31 mouse cellular contexts compared by ENCODE assay signal in genomic region chr10:115078232-115078631, GRCm38 (mm10).
"Had no signal": no experiment of that assay in that cellular context is flagged by ENCODE, and none has a peak within 500 bp of the region (broad histone marks: within the 10 kb centered on the region; RNA-seq: fewer than 3 reads in every experiment).

No protein-coding gene starts in this region.

- H3K4me1 ChIP-seq: heart, embryonic 10.5 days; heart, embryonic 12.5 days; heart, embryonic 13.5 days; heart, embryonic 15.5 days; hindbrain, embryonic 10.5 days; hindbrain, embryonic 12.5 days; hindbrain, embryonic 13.5 days; hindbrain, embryonic 15.5 days; intestine, embryonic 15.5 days; kidney, embryonic 15.5 days had no signal

- H3K27me3 ChIP-seq: heart, embryonic 12.5 days; heart, embryonic 13.5 days; heart, embryonic 15.5 days; hindbrain, embryonic 12.5 days; hindbrain, embryonic 13.5 days; hindbrain, embryonic 15.5 days; intestine, embryonic 15.5 days; kidney, embryonic 15.5 days had no signal

- H3K4me3 ChIP-seq: heart, embryonic 10.5 days; heart, embryonic 12.5 days; heart, embryonic 13.5 days; heart, embryonic 15.5 days; hindbrain, embryonic 10.5 days; hindbrain, embryonic 12.5 days; hindbrain, embryonic 13.5 days; hindbrain, embryonic 15.5 days; intestine, embryonic 15.5 days; kidney, embryonic 15.5 days; layer of hippocampus, adult 2 months; left cerebral cortex, adult 2 months had no signal

- DNase-seq: heart, postnatal 10 days; heart, postnatal 36 days; heart, postnatal 4 days; kidney, adult 11 months; kidney, adult 18-20 months; kidney, adult 2 months; kidney, adult 8-10 months; kidney, adult 9 months; kidney, postnatal 10 days; kidney, postnatal 14 days; kidney, postnatal 25 days; kidney, postnatal 36 days; kidney, postnatal 4 days; layer of hippocampus, adult 9-11 months; layer of hippocampus, postnatal 36 days had no signal

- H3K9ac ChIP-seq: heart, embryonic 12.5 days; heart, embryonic 13.5 days; heart, embryonic 15.5 days; hindbrain, embryonic 12.5 days; hindbrain, embryonic 13.5 days; hindbrain, embryonic 14.5 days; hindbrain, embryonic 15.5 days; intestine, embryonic 15.5 days; kidney, embryonic 15.5 days had no signal

- H3K4me2 ChIP-seq: heart, embryonic 11.5 days; heart, embryonic 12.5 days; heart, embryonic 13.5 days; heart, embryonic 15.5 days; hindbrain, embryonic 12.5 days; hindbrain, embryonic 13.5 days; hindbrain, embryonic 14.5 days; hindbrain, embryonic 15.5 days; intestine, embryonic 15.5 days; kidney, embryonic 15.5 days had no signal

- H3K9me3 ChIP-seq: heart, embryonic 10.5 days; heart, embryonic 12.5 days; heart, embryonic 13.5 days; heart, embryonic 15.5 days; hindbrain, embryonic 10.5 days; hindbrain, embryonic 12.5 days; hindbrain, embryonic 13.5 days; hindbrain, embryonic 15.5 days; intestine, embryonic 15.5 days; kidney, embryonic 15.5 days had no signal

- H3K27ac ChIP-seq: heart, embryonic 10.5 days; heart, embryonic 13.5 days; heart, embryonic 15.5 days; hindbrain, embryonic 10.5 days; hindbrain, embryonic 12.5 days; hindbrain, embryonic 13.5 days; hindbrain, embryonic 14.5 days; hindbrain, embryonic 15.5 days; hindbrain, postnatal 0 days; intestine, embryonic 15.5 days; kidney, embryonic 15.5 days; kidney, postnatal 0 days; layer of hippocampus, adult 2 months; left cerebral cortex, adult 2 months had no signal

- H3K36me3 ChIP-seq: heart, embryonic 10.5 days; heart, embryonic 12.5 days; heart, embryonic 13.5 days; heart, embryonic 15.5 days; hindbrain, embryonic 10.5 days; hindbrain, embryonic 12.5 days; hindbrain, embryonic 13.5 days; hindbrain, embryonic 15.5 days; intestine, embryonic 15.5 days; kidney, embryonic 15.5 days had no signal
